Mouse (Mus musculus): ENCODE data around the gene Ppp4r4. TPM values are rescaled to one million over a fixed set of nuclear protein-coding genes. Genes with fewer than 3 reads are reported as not detected.
"Not testable (repeated sequence)": the region's sequence is repeated elsewhere in the genome, so short reads cannot be mapped to it uniquely, and the experiment has no call there.

Ppp4r4 gene
- polyA plus RNA-seq (2016; fragmentation: Nextera tagmentation; extraction: Ambion mirVana) = 1.8 and 2.3 TPM in 2 replicates

DNA sequence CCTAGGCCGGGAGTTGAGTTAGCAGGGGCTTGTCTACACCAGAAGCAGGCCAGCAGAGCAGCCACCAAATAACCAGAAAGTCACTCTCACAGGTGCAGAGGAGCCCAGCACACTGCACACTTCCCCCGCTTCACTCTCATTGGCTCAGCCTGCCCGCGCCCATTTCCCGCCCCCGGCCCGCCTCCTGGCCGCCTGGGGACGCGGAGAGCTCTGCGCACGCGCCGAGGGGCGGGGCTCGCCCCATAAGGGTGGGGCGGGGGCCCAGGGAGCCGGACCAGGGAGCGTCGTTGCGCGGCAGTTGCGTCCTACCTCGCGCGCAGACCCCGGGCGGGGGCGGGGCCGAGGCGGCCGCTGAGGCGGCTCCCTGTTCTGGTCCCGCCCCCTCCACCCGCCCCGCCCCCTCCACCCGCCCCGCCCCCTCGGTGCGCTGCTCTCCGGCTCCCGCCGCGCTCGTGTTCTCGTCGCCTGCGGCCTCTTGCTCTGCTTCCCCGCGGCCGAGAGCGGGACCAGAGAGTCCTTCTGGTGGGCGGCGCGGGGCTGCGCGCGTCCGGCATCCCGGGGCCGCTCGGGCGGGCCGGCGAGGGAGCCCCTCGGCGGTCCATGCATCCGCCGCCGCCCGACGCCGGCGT, at the start of gene Ppp4r4:
Gene Ppp4r4 (plus strand): TSS at position 264 of the 629 bp plus-strand sequence.
- Histone ChIP-seq H3K4me1 (peaks cover 16% of the 10 kb centered on the region), H3K9me3 (replicated peaks) (no peaks in the 10 kb centered on the region), H3K4me2 (peak within 1 kb of the TSS; percentile 89), H3K36me3 (no peaks in the 10 kb centered on the region), H3K27ac (0 out of 2 replicates have a peak within 1 kb of the TSS, but pooled peaks have one; percentile 36), H3K27me3 (replicated peaks) (peaks cover 45% of the 10 kb centered on the region), H3K9ac (peak within 1 kb of the TSS; percentile 62), H3K4me3 (peak within 1 kb of the TSS; percentile 60)
- WGBS (ENCODE audit: insufficient replicate concordance) = under 1% methylated on average over 67 of the region's 74 CpGs
- ATAC-seq = peak; percentile 93

DNA sequence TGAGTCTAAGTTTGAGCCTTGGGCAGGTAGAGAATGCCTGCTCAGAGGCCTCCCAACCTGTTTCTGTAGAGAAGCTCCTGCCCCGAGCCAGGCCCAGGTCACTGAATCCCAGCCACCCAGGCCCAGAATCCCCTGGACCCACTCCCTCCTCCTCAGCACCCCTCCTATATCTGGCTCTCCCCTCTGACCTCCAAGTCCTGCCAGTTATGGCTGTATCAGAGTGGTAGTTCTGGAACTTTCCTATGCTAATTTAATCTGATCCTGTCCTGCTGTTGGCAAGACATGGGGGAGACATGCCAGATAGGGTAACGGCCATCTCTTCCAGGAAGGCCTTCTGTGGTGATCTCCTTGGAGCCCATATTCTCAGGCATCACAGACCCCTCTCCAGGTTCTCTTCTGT, 49.3 kb upstream of the Ppp4r4 start:
- H3K4me2 ChIP-seq = no peak overlapping the region
- no peaks in the 10 kb centered on the region for H3K9me3 ChIP-seq (replicated peaks)
- no peaks in the 10 kb centered on the region for H3K36me3 ChIP-seq
- 62% methylated on average over 2 of the region's 2 CpGs for WGBS (ENCODE audit: insufficient replicate concordance)
- no peak overlapping the region for H3K4me3 ChIP-seq
- no peaks in the 10 kb centered on the region for H3K4me1 ChIP-seq
- no peak overlapping the region for H3K9ac ChIP-seq
- no peak for ATAC-seq
- no peak overlapping the region for H3K27ac ChIP-seq
- H3K27me3 ChIP-seq (replicated peaks) = no peaks in the 10 kb centered on the region

GRCm38 (mm10) chr12:103484200-103484972, 47.7 kb upstream of the Ppp4r4 start:
- ATAC-seq; H3K27ac ChIP-seq; H3K36me3 ChIP-seq; H3K4me1 ChIP-seq; H3K27me3 ChIP-seq (replicated peaks); H3K4me3 ChIP-seq; H3K4me2 ChIP-seq; H3K9me3 ChIP-seq (replicated peaks); H3K9ac ChIP-seq: not testable (repeated sequence)
- 62% methylated on average over 9 of the region's 9 CpGs for WGBS (ENCODE audit: insufficient replicate concordance)

- ATAC-seq = no peak
- WGBS (ENCODE audit: insufficient replicate concordance) = 64% methylated on average over 1 of the region's 1 CpGs
- no peak overlapping the region for H3K4me3 ChIP-seq
- H3K36me3 ChIP-seq = no peaks in the 10 kb centered on the region
- no peaks in the 10 kb centered on the region for H3K9me3 ChIP-seq (replicated peaks)
- no peaks in the 10 kb centered on the region for H3K27me3 ChIP-seq (replicated peaks)
- no peak overlapping the region for H3K27ac ChIP-seq
- no peak overlapping the region for H3K9ac ChIP-seq
- no peaks in the 10 kb centered on the region for H3K4me1 ChIP-seq
- H3K4me2 ChIP-seq = no peak overlapping the region
Observed at GRCm38 (mm10) chr12:103486726-103487125, 45.4 kb upstream of the Ppp4r4 start.

- no peak overlapping the region for H3K4me2 ChIP-seq
- 40% methylated on average over 4 of the region's 4 CpGs for WGBS (ENCODE audit: insufficient replicate concordance)
- no peak overlapping the region for H3K27ac ChIP-seq
- no peaks in the 10 kb centered on the region for H3K36me3 ChIP-seq
- H3K9me3 ChIP-seq (replicated peaks) = no peaks in the 10 kb centered on the region
- no peak overlapping the region for H3K9ac ChIP-seq
- H3K4me1 ChIP-seq = no peaks in the 10 kb centered on the region
- no peak for ATAC-seq
- H3K4me3 ChIP-seq = no peak overlapping the region
- H3K27me3 ChIP-seq (replicated peaks) = no peaks in the 10 kb centered on the region
Observed at GRCm38 (mm10) chr12:103487276-103487675, 44.8 kb upstream of the Ppp4r4 start.

DNA sequence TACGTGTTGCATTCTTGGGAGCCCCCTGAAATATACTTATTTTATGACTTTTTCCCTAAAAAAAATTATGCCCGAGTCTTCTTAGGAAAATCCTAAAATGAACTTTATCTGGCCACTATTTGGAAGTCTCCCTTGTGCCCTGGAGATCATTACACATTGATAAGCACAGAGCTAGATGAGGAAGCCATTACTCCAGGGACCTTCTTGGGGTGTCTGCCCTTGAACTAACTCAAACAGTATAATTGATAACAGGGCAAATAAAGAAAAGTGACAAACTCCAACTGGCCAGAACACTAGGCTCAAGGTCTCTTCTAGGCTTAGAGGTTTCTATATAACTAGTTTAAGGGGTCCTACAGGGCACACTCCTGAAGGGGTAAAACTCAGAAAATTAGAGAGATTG, 44.3 kb upstream of the Ppp4r4 start:
- WGBS (ENCODE audit: insufficient replicate concordance) = 53% methylated on average over 2 of the region's 2 CpGs
- ATAC-seq = no peak

DNA sequence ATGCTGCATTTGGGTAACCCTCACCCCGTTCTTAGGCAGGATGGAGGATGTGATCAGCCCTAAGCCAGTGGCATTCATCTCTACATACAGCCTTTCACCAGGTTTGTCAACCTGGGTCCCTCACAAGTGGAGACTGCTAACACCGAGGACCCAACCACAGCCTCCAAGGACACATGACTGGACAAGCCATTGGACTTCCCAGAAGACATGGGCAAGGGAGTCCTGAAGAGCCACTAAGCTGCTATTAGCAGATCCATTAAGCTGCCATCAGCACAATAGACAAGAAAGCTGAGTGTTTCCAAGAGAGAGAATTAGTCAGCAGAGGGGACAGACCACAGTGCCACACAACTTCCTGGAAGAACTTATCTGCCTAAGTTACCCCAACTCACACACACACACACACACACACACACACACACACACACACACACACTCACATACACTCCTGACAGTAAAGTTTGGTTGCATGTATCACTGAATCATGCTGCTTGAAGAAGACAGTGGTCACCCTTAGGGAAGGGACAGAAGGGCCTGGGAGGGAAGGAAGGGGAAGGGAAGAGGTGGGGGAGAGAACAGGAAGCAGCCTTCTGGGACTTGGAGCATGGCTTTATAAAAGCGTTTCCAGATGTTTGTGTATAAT, 40.9 kb upstream of the Ppp4r4 start:
- H3K4me3 ChIP-seq = no peak overlapping the region
- H3K36me3 ChIP-seq = no peaks in the 10 kb centered on the region
- no peak overlapping the region for H3K9ac ChIP-seq
- ATAC-seq = no peak
- no peaks in the 10 kb centered on the region for H3K4me1 ChIP-seq
- no peak overlapping the region for H3K4me2 ChIP-seq
- WGBS (ENCODE audit: insufficient replicate concordance) = 52% methylated on average over 3 of the region's 3 CpGs
- no peaks in the 10 kb centered on the region for H3K9me3 ChIP-seq (replicated peaks)
- H3K27ac ChIP-seq = no peak overlapping the region
- H3K27me3 ChIP-seq (replicated peaks) = no peaks in the 10 kb centered on the region

More for the DNA sequence above, 44.3 kb upstream of the Ppp4r4 start:
- H3K9me3 ChIP-seq (replicated peaks) = no peaks in the 10 kb centered on the region
- no peak overlapping the region for H3K27ac ChIP-seq
- H3K9ac ChIP-seq = no peak overlapping the region
- no peaks in the 10 kb centered on the region for H3K4me1 ChIP-seq
- no peaks in the 10 kb centered on the region for H3K27me3 ChIP-seq (replicated peaks)
- no peak overlapping the region for H3K4me3 ChIP-seq
- no peak overlapping the region for H3K4me2 ChIP-seq
- no peaks in the 10 kb centered on the region for H3K36me3 ChIP-seq

- H3K4me3 ChIP-seq = no peak overlapping the region
- ATAC-seq = peak; percentile 10; the same call in 1 of the 2 replicates
- no peak overlapping the region for H3K9ac ChIP-seq
- H3K9me3 ChIP-seq (replicated peaks) = no peaks in the 10 kb centered on the region
- 31% methylated on average over 5 of the region's 5 CpGs for WGBS (ENCODE audit: insufficient replicate concordance)
- no peak overlapping the region for H3K27ac ChIP-seq
- H3K4me2 ChIP-seq = no peak overlapping the region
- no peaks in the 10 kb centered on the region for H3K36me3 ChIP-seq
- no peaks in the 10 kb centered on the region for H3K27me3 ChIP-seq (replicated peaks)
- no peaks in the 10 kb centered on the region for H3K4me1 ChIP-seq
Observed at GRCm38 (mm10) chr12:103492767-103493166, 39.3 kb upstream of the Ppp4r4 start.

GRCm38 (mm10) chr12:103494486-103494885, 37.6 kb upstream of the Ppp4r4 start:
- no peak for ATAC-seq
- no peaks in the 10 kb centered on the region for H3K36me3 ChIP-seq
- no peak overlapping the region for H3K4me2 ChIP-seq
- H3K4me1 ChIP-seq = no peaks in the 10 kb centered on the region
- no peaks in the 10 kb centered on the region for H3K27me3 ChIP-seq (replicated peaks)
- 15% methylated on average over 6 of the region's 6 CpGs for WGBS (ENCODE audit: insufficient replicate concordance)
- H3K27ac ChIP-seq = no peak overlapping the region
- H3K9ac ChIP-seq = no peak overlapping the region
- H3K4me3 ChIP-seq = no peak overlapping the region
- H3K9me3 ChIP-seq (replicated peaks) = no peaks in the 10 kb centered on the region

DNA sequence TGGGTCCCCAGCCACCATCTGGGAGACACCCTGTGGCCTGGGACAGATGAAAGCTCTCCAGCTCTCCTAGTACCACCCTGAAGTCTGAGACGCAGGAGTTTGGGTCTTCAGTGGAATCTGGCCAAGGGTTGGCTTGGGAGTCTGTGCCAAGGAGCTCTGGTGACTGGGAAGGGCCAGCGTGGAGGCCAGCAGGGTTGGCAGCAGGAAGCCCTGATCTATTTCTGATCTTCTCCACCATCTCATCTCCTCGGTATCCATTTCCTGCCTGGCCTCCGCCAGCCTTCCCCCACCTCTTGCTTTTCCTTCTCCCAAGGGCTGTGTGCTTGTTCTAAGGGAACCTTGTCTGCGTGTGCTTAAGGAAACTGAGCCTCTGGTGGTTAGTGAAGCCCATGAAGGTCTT, 33.3 kb upstream of the Ppp4r4 start:
- Histone ChIP-seq H3K27ac (no peak overlapping the region), H3K9me3 (replicated peaks) (no peaks in the 10 kb centered on the region), H3K9ac (no peak overlapping the region), H3K36me3 (no peaks in the 10 kb centered on the region), H3K4me2 (no peak overlapping the region), H3K4me1 (no peaks in the 10 kb centered on the region), H3K27me3 (replicated peaks) (no peaks in the 10 kb centered on the region), H3K4me3 (no peak overlapping the region)
- WGBS (ENCODE audit: insufficient replicate concordance) = 43% methylated on average over 5 of the region's 5 CpGs
- no peak for ATAC-seq

DNA sequence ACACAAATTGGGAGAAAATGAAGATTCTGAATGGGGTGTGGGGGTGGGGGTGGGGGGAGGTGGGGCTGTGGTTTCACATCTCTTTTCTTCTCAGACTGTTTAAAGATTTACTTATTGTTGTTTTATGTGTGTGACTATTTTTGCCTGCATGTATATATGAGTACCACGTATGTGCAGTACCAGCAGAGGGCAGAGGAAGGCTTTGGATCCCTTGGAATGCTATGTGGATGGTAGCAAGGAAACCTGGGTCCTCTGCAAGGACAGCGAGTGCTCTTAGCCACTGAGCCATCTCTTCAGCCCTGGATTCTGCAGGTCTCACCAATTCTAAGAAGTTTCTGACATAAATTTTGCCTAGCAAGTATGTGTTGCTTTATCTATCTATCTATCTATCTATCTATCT, 32.8 kb upstream of the Ppp4r4 start:
- H3K4me3 ChIP-seq = no peak overlapping the region
- H3K9me3 ChIP-seq (replicated peaks) = no peaks in the 10 kb centered on the region
- H3K27me3 ChIP-seq (replicated peaks) = no peaks in the 10 kb centered on the region
- H3K9ac ChIP-seq = no peak overlapping the region
- no peaks in the 10 kb centered on the region for H3K36me3 ChIP-seq
- H3K4me2 ChIP-seq = no peak overlapping the region
- no peak for ATAC-seq
- no peaks in the 10 kb centered on the region for H3K4me1 ChIP-seq
- no peak overlapping the region for H3K27ac ChIP-seq
- WGBS (ENCODE audit: insufficient replicate concordance) = 60% methylated on average over 2 of the region's 2 CpGs

- H3K4me2 ChIP-seq = no peak overlapping the region
- no peaks in the 10 kb centered on the region for H3K9me3 ChIP-seq (replicated peaks)
- H3K36me3 ChIP-seq = no peaks in the 10 kb centered on the region
- 51% methylated on average over 3 of the region's 3 CpGs for WGBS (ENCODE audit: insufficient replicate concordance)
- ATAC-seq = no peak
- no peaks in the 10 kb centered on the region for H3K27me3 ChIP-seq (replicated peaks)
- no peaks in the 10 kb centered on the region for H3K4me1 ChIP-seq
- no peak overlapping the region for H3K4me3 ChIP-seq
- H3K9ac ChIP-seq = no peak overlapping the region
- H3K27ac ChIP-seq = no peak overlapping the region
Observed at GRCm38 (mm10) chr12:103503300-103503699, 28.8 kb upstream of the Ppp4r4 start.
